9 mouse cellular contexts compared by ENCODE assay signal in genomic region chr10:81025639-81026275, GRCm38 (mm10). TPM values are rescaled to one million over a fixed set of nuclear protein-coding genes. Genes with fewer than 3 reads are reported as not detected.
DNase-seq lines count a peak whose midpoint lies in the region; ATAC-seq and TF ChIP-seq lines count a peak whose summit lies in the region.
"Had no signal": no experiment of that assay in that cellular context is flagged by ENCODE, and none has a peak within 500 bp of the region (broad histone marks: within the 10 kb centered on the region; RNA-seq: fewer than 3 reads in every experiment).

Gene Diras1, minus strand, starts transcription at chr10:81025662.

- no peak for TF ChIP-seq POLR2A in brain, embryonic 14.5 days (IDR thresholded peaks at IDR 0.05; ENCODE audit: borderline replicate concordance, extremely low read depth, insufficient read depth, insufficient read length, poor library complexity, severe bottlenecking)

- no peaks in the 10 kb centered on the region for H3K9me3 ChIP-seq in heart, embryonic 15.5 days (replicated peaks)
- H3K9me3 ChIP-seq in hindbrain, embryonic 14.5 days (ENCODE audit: control insufficient read depth, low read length): no peaks in the 10 kb centered on the region
- no peaks in the 10 kb centered on the region for H3K9me3 ChIP-seq in liver, embryonic 14.5 days (ENCODE audit: control insufficient read depth, low read length)

- H3K36me3 ChIP-seq in heart, embryonic 15.5 days: 0 out of 2 replicates have a peak, but pooled peaks cover under 1% of the 10 kb centered on the region
- H3K36me3 ChIP-seq in hindbrain, embryonic 14.5 days (replicated peaks; ENCODE audit: control insufficient read depth, insufficient read depth): peaks cover 17% of the 10 kb centered on the region
- no peaks in the 10 kb centered on the region for H3K36me3 ChIP-seq in liver, embryonic 14.5 days (replicated peaks; ENCODE audit: control insufficient read depth, insufficient read depth, low read depth)

- peaks cover 11% of the 10 kb centered on the region for H3K4me1 ChIP-seq in heart, embryonic 15.5 days (replicated peaks)
- H3K4me1 ChIP-seq in hindbrain, embryonic 14.5 days (replicated peaks; ENCODE audit: control insufficient read depth, insufficient read depth, low read length): peaks cover 17% of the 10 kb centered on the region
- no peaks in the 10 kb centered on the region for H3K4me1 ChIP-seq in liver, embryonic 14.5 days (replicated peaks; ENCODE audit: control insufficient read depth in 2 of 2, insufficient read depth in 2 of 2, low read length in 1 of 2)

- DNase-seq in heart, postnatal 4 days: no peak
- peak; percentile 20 for DNase-seq in brain, embryonic 14.5 days (ENCODE audit: low read depth)
- DNase-seq in hindbrain, embryonic 14.5 days (ENCODE audit: low spot score): no peak
- DNase-seq in liver, embryonic 14.5 days (ENCODE audit: low read depth in 3 of 3, low spot score in 3 of 3): no peak
- no peak for DNase-seq in adrenal gland, postnatal 10 days
- DNase-seq in adrenal gland, postnatal 36 days: no peak

- 47% methylated on average over 12 of the region's 12 CpGs for WGBS in heart, embryonic 15.5 days
- WGBS in hindbrain, embryonic 14.5 days: 49% methylated on average over 12 of the region's 12 CpGs
- 42% methylated on average over 12 of the region's 12 CpGs for WGBS in liver, embryonic 14.5 days (ENCODE audit: insufficient replicate concordance)

- H3K9ac ChIP-seq in heart, embryonic 15.5 days: no peak within 1 kb of the TSS
- H3K9ac ChIP-seq in hindbrain, embryonic 14.5 days: peak within 1 kb of the TSS; percentile 88
- no peak within 1 kb of the TSS for H3K9ac ChIP-seq in liver, embryonic 14.5 days (replicated peaks)

- H3K27ac ChIP-seq in heart, embryonic 15.5 days: no peak within 1 kb of the TSS
- peak within 1 kb of the TSS; percentile 9; the same call in 1 of the 2 replicates for H3K27ac ChIP-seq in hindbrain, embryonic 14.5 days
- no peak within 1 kb of the TSS for H3K27ac ChIP-seq in liver, embryonic 14.5 days

- TF ChIP-seq EP300 in liver, embryonic 14.5 days (IDR thresholded peaks at IDR 0.05; ENCODE audit: low read depth): no peak

- H3K4me3 ChIP-seq in heart, embryonic 15.5 days: peak within 1 kb of the TSS; percentile 12; the same call in 1 of the 2 replicates
- peak within 1 kb of the TSS; percentile 67 for H3K4me3 ChIP-seq in hindbrain, embryonic 14.5 days (replicated peaks; ENCODE audit: low read length)
- 0 out of 4 replicates have a peak within 1 kb of the TSS, but pooled peaks of 1 of the 2 experiments have one; percentile 6 for H3K4me3 ChIP-seq in liver, embryonic 14.5 days (ENCODE audit: insufficient read depth in 1 of 2, low read depth in 2 of 2, low read length in 2 of 2)

- H3K4me2 ChIP-seq in heart, embryonic 15.5 days: peak within 1 kb of the TSS; percentile 47
- peak within 1 kb of the TSS; percentile 92 for H3K4me2 ChIP-seq in hindbrain, embryonic 14.5 days (replicated peaks)
- H3K4me2 ChIP-seq in liver, embryonic 14.5 days (ENCODE audit: low read depth): peak within 1 kb of the TSS; percentile 24

- no peak for TF ChIP-seq CTCF in brain, embryonic 14.5 days (IDR thresholded peaks at IDR 0.05; ENCODE audit: borderline replicate concordance, extremely low read depth, insufficient read depth, insufficient read length)
- TF ChIP-seq CTCF in liver, embryonic 14.5 days (IDR thresholded peaks at IDR 0.05; ENCODE audit: low read depth): no peak

- no peak for ATAC-seq in heart, embryonic 15.5 days (replicated peaks; ENCODE audit: insufficient number of reproducible peaks, insufficient read depth, low FRiP score, low read depth)
- ATAC-seq in hindbrain, embryonic 14.5 days (ENCODE audit: low FRiP score): peak; percentile 22; the same call in 1 of the 2 replicates
- ATAC-seq in liver, embryonic 14.5 days (ENCODE audit: insufficient read depth): no peak
- no peak for ATAC-seq in megakaryocyte progenitor cell, adult 5-6 weeks (replicated peaks; ENCODE audit: poor library complexity)

- H3K27me3 ChIP-seq in heart, embryonic 15.5 days: peaks cover 55% of the 10 kb centered on the region
- peaks cover 19% of the 10 kb centered on the region for H3K27me3 ChIP-seq in hindbrain, embryonic 14.5 days (ENCODE audit: control insufficient read depth, insufficient read depth, low read length)
- H3K27me3 ChIP-seq in liver, embryonic 14.5 days (ENCODE audit: control insufficient read depth, insufficient read depth, low read length): peaks cover 32% of the 10 kb centered on the region

RNA-seq across cellular contexts. Expression of gene Diras1, which starts in this region (rescaled TPM):
- polyA plus RNA-seq in heart, embryonic 15.5 days (2015; fragmentation: Nextera tagmentation; extraction: Ambion mirVana): 0.29 TPM in 1 of 2 replicates, not detected in the other
- not detected for total RNA-seq in heart, postnatal 4 days (2021)
- polyA plus RNA-seq in brain, embryonic 14.5 days (2012; rRNA removed): 41.5 and 66.5 TPM in 2 replicates
- 29.7 and 32.2 TPM in 2 replicates for polyA plus RNA-seq in hindbrain, embryonic 14.5 days (2014; fragmentation: Nextera tagmentation; extraction: Ambion mirVana)
- 0.05 TPM in 1 of 2 replicates, not detected in the other for polyA plus RNA-seq in liver, embryonic 14.5 days (2012; rRNA removed)
- polyA plus RNA-seq in liver, embryonic 14.5 days (2014; fragmentation: Nextera tagmentation; extraction: Ambion mirVana): not detected in 2 replicates
- 1 to 10 TPM; 2.8 to 3.4 TPM for total RNA-seq in adrenal gland, postnatal 10 days (2021)
- total RNA-seq in megakaryocyte progenitor cell, adult 5-6 weeks (2015): not detected in 2 replicates
- total RNA-seq in megakaryocyte progenitor cell, adult 5-6 weeks (2017): not detected in 2 replicates
- total RNA-seq in adrenal gland, postnatal 36 days (2021): 1 to 10 TPM; 1.2 to 1.5 TPM
- total RNA-seq: MEL had no signal

Comparison
In these comparisons a context has a peak if more than half of its experiments do, and no peak if none do; other contexts are left out.
1. RNA of gene Diras1 (polyA plus RNA-seq): 41.5 to 66.5 TPM in brain, embryonic 14.5 days and 29.7 to 32.2 TPM in hindbrain, embryonic 14.5 days; 0.29 TPM in heart, embryonic 15.5 days and 0.05 TPM in liver, embryonic 14.5 days; every median in the first group is over 10 times any median in the second.
2. H3K4me2 ChIP-seq: peak in every context shown above with its lines; median percentile 92 in hindbrain, embryonic 14.5 days; 47 in heart, embryonic 15.5 days; 24 in liver, embryonic 14.5 days.